Mouse (Mus musculus) CH12.LX (cell line): Measurements from ENCODE around the gene Nudt19. TPM values are rescaled to one million over a fixed set of nuclear protein-coding genes. Genes with fewer than 3 reads are reported as not detected.
A peak's percentile ranks its signal among the peaks of the same experiment; 100 is the strongest.

Experiments used
- DNase-seq: peaks from one replicate; pipeline ENCODE4 v3.0.0-alpha.2; 2013; ENCODE audit errors: extremely low read depth
- H3K27ac ChIP-seq: 2 replicates; pipeline ENCODE4 v1.5.1; 2012; ENCODE audit warnings: low read depth, mild to moderate bottlenecking, control low read depth, moderate library complexity; ENCODE audit not compliant: insufficient read depth
- H3K27me3 ChIP-seq: replicated peaks from 2 replicates; pipeline ENCODE3; 2012; ENCODE audit warnings: inconsistent platforms
- H3K36me3 ChIP-seq, 2 experiments: replicated peaks in 1 of 2; 2 replicates each; pipeline versions ENCODE3 to v1.6.1; 2012; ENCODE audit warnings: inconsistent platforms in 1 of 2, low read length in 1 of 2, mild to moderate bottlenecking in 1 of 2, mixed read lengths in 1 of 2, moderate library complexity in 1 of 2; ENCODE audit not compliant: control insufficient read depth in 1 of 2, insufficient read depth in 1 of 2
- H3K4me1 ChIP-seq, 2 experiments: 2 replicates each; pipeline ENCODE4 v1.6.1; 2012; ENCODE audit warnings: inconsistent platforms in 1 of 2, moderate library complexity in 1 of 2; ENCODE audit not compliant: insufficient read depth in 2 of 2, control insufficient read depth in 1 of 2
- H3K4me2 ChIP-seq: 2 replicates; pipeline ENCODE4 v1.6.1; 2012; ENCODE audit warnings: low read depth, mild to moderate bottlenecking, control low read depth; ENCODE audit not compliant: poor library complexity, insufficient read depth, severe bottlenecking
- H3K4me3 ChIP-seq, 3 experiments: fragments of 150-350 bp in 1 of 3; sonication (generic) in 1 of 3; replicated peaks in 1 of 3; 2 replicates each; pipeline versions ENCODE3 to v1.5.1; 2011 to 2012; ENCODE audit warnings: low read depth in 2 of 3, low read length in 2 of 3, mild to moderate bottlenecking in 2 of 3, moderate library complexity in 2 of 3, control low read depth in 1 of 3, improper control_type of control experiment in 1 of 3, inconsistent platforms in 1 of 3, mixed read lengths in 1 of 3; ENCODE audit not compliant: poor library complexity in 1 of 3
- H3K79me2 ChIP-seq: replicated peaks from 2 replicates; pipeline ENCODE4 v1.6.1; 2012; ENCODE audit warnings: mild to moderate bottlenecking, moderate library complexity; ENCODE audit not compliant: control insufficient read depth, poor library complexity, insufficient read depth, severe bottlenecking; ENCODE audit errors: extremely low read depth
- H3K9ac ChIP-seq: 2 replicates; pipeline ENCODE4 v1.6.1; 2012; ENCODE audit warnings: low read depth, mild to moderate bottlenecking, control low read depth, moderate library complexity; ENCODE audit not compliant: insufficient read depth
- H3K9me3 ChIP-seq: replicated peaks from 2 replicates; pipeline ENCODE3; 2012; ENCODE audit warnings: low read length, inconsistent platforms, mixed read lengths
- BHLHE40 ChIP-seq: IDR thresholded peaks from 2 replicates; pipeline ENCODE4 v1.6.1; 2011; ENCODE audit warnings: mild to moderate bottlenecking, low read depth, low read length, improper control_type of control experiment
- CHD1 ChIP-seq: IDR thresholded peaks from 2 replicates; pipeline ENCODE4 v1.6.1; 2012; ENCODE audit warnings: low read depth, low read length, improper control_type of control experiment, inconsistent platforms
- CHD2 ChIP-seq: IDR thresholded peaks from 2 replicates; pipeline ENCODE4 v1.6.1; 2011; ENCODE audit warnings: low read length, improper control_type of control experiment
- ELF1 ChIP-seq: IDR thresholded peaks from 2 replicates; pipeline ENCODE4 v1.6.1; 2014; ENCODE audit warnings: low read depth, mild to moderate bottlenecking, inconsistent platforms, low read length, improper control_type of control experiment
- EP300 ChIP-seq: IDR thresholded peaks from 2 replicates; pipeline ENCODE4 v1.6.1; 2011; ENCODE audit warnings: low read length, improper control_type of control experiment
- ETS1 ChIP-seq: conservative IDR thresholded peaks from 2 replicates; pipeline ENCODE4 v1.6.1; 2012; ENCODE audit warnings: low read depth, mild to moderate bottlenecking, inconsistent platforms, low read length, improper control_type of control experiment, moderate library complexity
- GABPA ChIP-seq: IDR thresholded peaks from 2 replicates; pipeline ENCODE4 v1.6.1; 2012; ENCODE audit warnings: low read depth, low read length, improper control_type of control experiment, inconsistent platforms; ENCODE audit not compliant: insufficient replicate concordance
- JUND ChIP-seq: conservative IDR thresholded peaks from 2 replicates; pipeline ENCODE4 v1.6.1; 2011; ENCODE audit warnings: low read depth, low read length, improper control_type of control experiment
- KAT2A ChIP-seq: IDR thresholded peaks from 2 replicates; pipeline ENCODE4 v1.6.1; 2012; ENCODE audit warnings: low read length, improper control_type of control experiment, inconsistent platforms; ENCODE audit not compliant: insufficient replicate concordance
- MAZ ChIP-seq: IDR thresholded peaks from 2 replicates; pipeline ENCODE4 v1.6.1; 2012; ENCODE audit warnings: low read depth, mild to moderate bottlenecking, inconsistent platforms, low read length, improper control_type of control experiment, moderate library complexity
- MEF2A ChIP-seq: IDR thresholded peaks from 2 replicates; pipeline ENCODE4 v1.6.1; 2014; ENCODE audit warnings: low read depth, mild to moderate bottlenecking, inconsistent platforms, low read length, improper control_type of control experiment, borderline replicate concordance
- MXI1 ChIP-seq: IDR thresholded peaks from 2 replicates; pipeline ENCODE4 v1.6.1; 2011; ENCODE audit warnings: mild to moderate bottlenecking, low read depth, low read length, improper control_type of control experiment
- RAD21 ChIP-seq: IDR thresholded peaks from 2 replicates; pipeline ENCODE4 v1.6.1; 2011; ENCODE audit warnings: low read depth, mild to moderate bottlenecking, low read length, improper control_type of control experiment, moderate library complexity
- RCOR1 ChIP-seq: conservative IDR thresholded peaks from 2 replicates; pipeline ENCODE4 v1.6.1; 2012; ENCODE audit warnings: low read depth, mild to moderate bottlenecking, inconsistent platforms, low read length, improper control_type of control experiment
- SIN3A ChIP-seq: IDR thresholded peaks from 2 replicates; pipeline ENCODE4 v1.6.1; 2012; ENCODE audit warnings: low read length, improper control_type of control experiment, inconsistent platforms
- SMC3 ChIP-seq: IDR thresholded peaks from 2 replicates; pipeline ENCODE4 v1.6.1; 2011; ENCODE audit warnings: low read depth, low read length, improper control_type of control experiment
- TCF12 ChIP-seq: IDR thresholded peaks from 2 replicates; pipeline ENCODE4 v1.6.1; 2014; ENCODE audit warnings: low read depth, mild to moderate bottlenecking, inconsistent platforms, low read length, improper control_type of control experiment
- UBTF ChIP-seq: IDR thresholded peaks from 2 replicates; pipeline ENCODE4 v1.6.1; 2012; ENCODE audit warnings: low read depth, mild to moderate bottlenecking, inconsistent platforms, low read length, improper control_type of control experiment, moderate library complexity
- USF2 ChIP-seq: conservative IDR thresholded peaks from 2 replicates; pipeline ENCODE4 v1.6.1; 2011; ENCODE audit warnings: low read depth, low read length, improper control_type of control experiment
- ZC3H11A ChIP-seq: IDR thresholded peaks from 2 replicates; pipeline ENCODE4 v1.6.1; 2012; ENCODE audit warnings: low read depth, mild to moderate bottlenecking, inconsistent platforms, low read length, improper control_type of control experiment
- ZNF384 ChIP-seq: IDR thresholded peaks from 2 replicates; pipeline ENCODE4 v1.6.1; 2012; ENCODE audit warnings: low read depth, low read length, improper control_type of control experiment, inconsistent platforms
- dilution Hi-C: fragments of 300-500 bp; cut with MboI; formaldehyde crosslinking; loops from 2 replicates; pipeline ENCODE4 v1.14.3; 2020; ENCODE audit warnings: low sequenced_read_pairs; ENCODE audit not compliant: extremely low pct_unique_long_range_greater_than_20kb, extremely low pct_ligation_motif_present
- in situ Hi-C: fragments of 300-500 bp; cut with MboI; formaldehyde crosslinking; loops from 3 replicates; pipeline ENCODE4 v1.14.3; 2019; ENCODE audit warnings: low sequenced_read_pairs, low pct_ligation_motif_present, low pct_unique_long_range_greater_than_20kb, mixed read lengths
- polyA plus RNA-seq: library from polyadenylated mRNA; unstranded; fragments of >175 nt; gene quantifications from 2 replicates; pipeline ENCODE4 v1.2.1, GENCODE M21; 2012; ENCODE audit warnings: low read depth; ENCODE audit not compliant: insufficient read length
- total RNA-seq, 2 experiments: library from RNA; depleted of rRNA; stranded (reverse); fragments of 300-350 nt in 1 of 2; fragments of >200 nt in 1 of 2; gene quantifications; 2 replicates each; pipeline ENCODE4 v1.2.3; 2012 to 2014

The Nudt19 gene
- total and polyA plus RNA-seq, 3 experiments, result 29.8 to 130 (median 58.0) TPM

DNA sequence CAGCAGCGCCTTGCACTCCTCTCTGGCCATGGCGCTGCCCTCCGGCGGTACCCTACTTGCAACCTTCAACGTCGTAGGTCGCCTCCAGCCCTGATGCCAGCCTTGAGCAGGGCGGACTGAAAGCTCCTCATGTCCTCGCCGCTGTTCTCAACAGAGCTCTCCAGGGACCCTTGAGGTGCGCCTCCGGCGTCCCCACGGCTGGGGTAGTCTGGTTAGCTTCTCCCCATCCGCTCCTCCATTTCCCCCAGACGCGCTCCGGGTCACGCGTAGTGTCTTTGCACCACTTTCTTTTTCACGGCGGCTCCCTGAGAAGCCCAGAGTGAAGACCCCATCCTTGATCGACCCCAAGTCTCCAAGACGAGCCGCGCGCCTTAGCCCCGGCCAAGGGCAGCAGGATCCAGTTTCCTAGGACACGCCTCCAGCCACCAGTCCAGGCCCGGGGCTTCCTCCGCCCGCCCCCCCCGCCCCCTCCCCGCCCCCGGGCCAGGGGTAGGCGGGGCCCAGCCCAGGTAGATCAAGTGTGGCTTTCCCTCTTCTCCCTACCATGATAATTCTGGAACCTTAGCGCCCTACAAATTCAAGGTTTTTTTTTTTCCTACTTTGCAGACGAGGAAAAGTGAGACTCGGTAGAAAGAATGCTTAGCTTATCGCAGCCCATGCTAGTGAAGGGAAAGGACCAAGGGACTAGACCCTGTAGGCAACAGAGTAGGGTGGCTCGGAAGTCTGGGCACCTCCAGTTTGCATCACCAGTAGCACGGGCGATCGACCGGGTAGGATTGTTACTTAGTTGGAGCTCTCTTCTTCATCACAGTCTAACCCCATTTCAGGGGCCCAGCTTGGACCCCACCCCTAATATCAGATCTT, 29.3 kb upstream of the Nudt19 start, which contains the start of gene Rgs9bp:
Gene Rgs9bp, minus strand, starts transcription at position 392 of the 864 bp plus-strand sequence.
- DNase-seq, result peak; percentile 48
- H3K4me2 ChIP-seq, result peak within 1 kb of the TSS; percentile 89
- peaks cover 24% of the 10 kb centered on the region for H3K27me3 ChIP-seq
- TF ChIP-seq RCOR1 (no peak), SIN3A (peak; percentile 65), BHLHE40 (0 out of 2 replicates have a peak, but pooled peaks have one; percentile 14), MXI1 (peak; percentile 37; the same call in 1 of the 2 replicates), ZNF384 (no peak), ELF1 (no peak)
- H3K4me1 ChIP-seq, result peaks cover 8 to 34% of the 10 kb centered on the region in 2 experiments
- H3K9me3 ChIP-seq, result peaks cover 4% of the 10 kb centered on the region
- H3K79me2 ChIP-seq, result 0 out of 2 replicates have a peak, but pooled peaks cover 4% of the 10 kb centered on the region
- H3K27ac ChIP-seq, result no peak within 1 kb of the TSS
- H3K9ac ChIP-seq, result peak within 1 kb of the TSS; percentile 55
- dilution Hi-C loops (no loop called here), in situ Hi-C loops (loop anchor here (5.0 kb wide), 1 partner anchor 42 kb away; no protein-coding TSS in a partner anchor)
- H3K4me3 ChIP-seq, result peak within 1 kb of the TSS; percentile 77 to 80 (median 79)
- peaks cover 0 to 7% of the 10 kb centered on the region in 2 experiments for H3K36me3 ChIP-seq

DNA sequence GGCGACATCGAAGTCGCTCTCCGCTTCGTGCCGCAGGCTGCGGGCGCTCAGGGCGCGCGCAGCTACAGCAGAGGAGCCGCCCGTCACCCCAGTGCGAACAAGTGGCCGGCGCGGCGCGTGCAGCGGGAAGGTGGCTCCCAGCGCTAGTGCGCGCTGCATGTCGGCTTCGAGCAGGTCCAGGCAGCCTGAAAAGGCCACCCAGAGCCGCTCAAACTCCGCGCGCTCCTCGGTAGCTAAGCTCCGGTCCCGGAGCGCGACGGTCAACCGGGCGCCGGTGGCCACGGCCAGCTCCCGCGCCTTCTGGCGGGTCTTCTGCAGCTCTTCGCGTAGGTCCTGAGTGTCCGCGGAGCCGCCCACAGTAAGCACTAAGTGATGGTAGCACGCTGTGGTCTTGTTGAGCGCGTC, 28.7 kb upstream of the Nudt19 start:
- dilution Hi-C loops, result no loop called here
- TF ChIP-seq ETS1 (no peak), UBTF (no peak), MXI1 (no peak), TCF12 (no peak), KAT2A (no peak), GABPA (no peak), ZC3H11A (no peak), CHD2 (no peak), ZNF384 (no peak), USF2 (no peak), RCOR1 (no peak), CHD1 (no peak), MAZ (no peak), SIN3A (no peak), EP300 (no peak), ELF1 (no peak), MEF2A (no peak), JUND (no peak), SMC3 (no peak), RAD21 (no peak)
- Histone ChIP-seq H3K27me3 (peaks cover 24% of the 10 kb centered on the region), H3K4me3 (peak overlapping the region; percentile 51 to 77 (median 60)), H3K79me2 (0 out of 2 replicates have a peak, but pooled peaks cover 4% of the 10 kb centered on the region), H3K9ac (no peak overlapping the region), H3K9me3 (peaks cover 4% of the 10 kb centered on the region), H3K4me1 (peaks cover 8 to 34% of the 10 kb centered on the region in 2 experiments), H3K36me3 (peaks cover 0 to 7% of the 10 kb centered on the region in 2 experiments), H3K27ac (no peak overlapping the region), H3K4me2 (peak overlapping the region; percentile 89)
- in situ Hi-C loops, result loop anchor here (5.0 kb wide), 1 partner anchor 43 kb away; no protein-coding TSS in a partner anchor
- DNase-seq, result no peak
